Comparison of ENCODE assay signal across 15 mouse cellular contexts in genomic region chr17:34861704-34862415, GRCm38 (mm10). TPM values are rescaled to one million over a fixed set of nuclear protein-coding genes. Genes with fewer than 3 reads are reported as not detected.
A peak's percentile ranks its signal among the peaks of the same experiment; 100 is the strongest.
DNase-seq lines count a peak whose midpoint lies in the region; ATAC-seq and TF ChIP-seq lines count a peak whose summit lies in the region.
"Had no signal": no experiment of that assay in that cellular context is flagged by ENCODE, and none has a peak within 500 bp of the region (broad histone marks: within the 10 kb centered on the region; RNA-seq: fewer than 3 reads in every experiment).

No protein-coding gene starts in this region.

- TF ChIP-seq CTCF in liver, embryonic 14.5 days (IDR thresholded peaks at IDR 0.05; ENCODE audit: low read depth): no peak

- peaks cover 0 to 4% of the 10 kb centered on the region in 2 experiments; a peak in 1 of 4 replicates for H3K4me1 ChIP-seq in liver, embryonic 14.5 days (replicated peaks; ENCODE audit: control insufficient read depth in 2 of 2, insufficient read depth in 2 of 2, low read length in 1 of 2)
- H3K4me1 ChIP-seq in forebrain, embryonic 10.5 days: peaks cover 3% of the 10 kb centered on the region; the same call in 1 of the 2 replicates
- no peaks in the 10 kb centered on the region for H3K4me1 ChIP-seq in heart, embryonic 11.5 days (ENCODE audit: control insufficient read depth, insufficient read depth, low read length)
- H3K4me1 ChIP-seq: midbrain, embryonic 12.5 days; neural tube, embryonic 13.5 days had no signal

- H3K4me2 ChIP-seq in liver, embryonic 14.5 days (ENCODE audit: low read depth): peak overlapping the region; percentile 40
- H3K4me2 ChIP-seq in heart, embryonic 11.5 days: no peak overlapping the region
- H3K4me2 ChIP-seq: midbrain, embryonic 12.5 days; neural tube, embryonic 13.5 days had no signal

- no peak for TF ChIP-seq EP300 in liver, embryonic 14.5 days (IDR thresholded peaks at IDR 0.05; ENCODE audit: low read depth)

- 0 out of 2 replicates have a peak overlapping the region, but pooled peaks have one; percentile 3 for H3K9ac ChIP-seq in liver, embryonic 14.5 days (replicated peaks)
- no peak overlapping the region for H3K9ac ChIP-seq in heart, embryonic 11.5 days (ENCODE audit: low read depth, low read length)
- H3K9ac ChIP-seq: midbrain, embryonic 12.5 days; neural tube, embryonic 13.5 days had no signal

- no peak overlapping the region for H3K27ac ChIP-seq in liver, embryonic 14.5 days
- H3K27ac ChIP-seq in forebrain, embryonic 10.5 days: no peak overlapping the region
- no peak overlapping the region for H3K27ac ChIP-seq in heart, embryonic 11.5 days (ENCODE audit: low read depth, low read length)
- H3K27ac ChIP-seq: hindbrain, postnatal 0 days; midbrain, embryonic 12.5 days; neural tube, embryonic 13.5 days had no signal

- peak; percentile 47 for DNase-seq in adrenal gland, postnatal 14 days
- no peak for DNase-seq in adrenal gland, adult 18-20 months (ENCODE audit: low spot score in 2 of 2)
- DNase-seq in urinary bladder, postnatal 25 days (ENCODE audit: low spot score): peak; percentile 17
- DNase-seq in urinary bladder, adult 2 months (ENCODE audit: low spot score): no peak
- no peak for DNase-seq in liver, embryonic 14.5 days (ENCODE audit: low read depth in 3 of 3, low spot score in 3 of 3)
- DNase-seq in forebrain, embryonic 10.5 days (ENCODE audit: extremely low spot score, low spot score): no peak
- DNase-seq in layer of hippocampus, adult 18-20 months (ENCODE audit: low spot score in 2 of 2): no peak
- DNase-seq: right cerebral cortex, adult 18-20 months had no signal

- peak overlapping the region; percentile 33 to 42 for H3K4me3 ChIP-seq in liver, embryonic 14.5 days (ENCODE audit: insufficient read depth in 1 of 2, low read depth in 2 of 2, low read length in 2 of 2)
- H3K4me3 ChIP-seq in forebrain, embryonic 10.5 days: no peak overlapping the region
- H3K4me3 ChIP-seq in heart, embryonic 11.5 days (ENCODE audit: low read depth, low read length): no peak overlapping the region
- H3K4me3 ChIP-seq: midbrain, embryonic 12.5 days; neural tube, embryonic 13.5 days had no signal

- WGBS in liver, embryonic 14.5 days (ENCODE audit: insufficient replicate concordance): 46% methylated on average over 13 of the region's 13 CpGs
- 75% methylated on average over 13 of the region's 13 CpGs for WGBS in forebrain, embryonic 10.5 days
- WGBS in heart, embryonic 11.5 days (ENCODE audit: insufficient replicate concordance): 66% methylated on average over 13 of the region's 13 CpGs

- peak; percentile 65 for ATAC-seq in liver, embryonic 14.5 days (ENCODE audit: insufficient read depth)
- no peak for ATAC-seq in heart, embryonic 11.5 days (replicated peaks; ENCODE audit: insufficient number of reproducible peaks, low FRiP score, low TSS enrichment)
- ATAC-seq: hindbrain, postnatal 0 days had no signal

- H3K9me3 ChIP-seq in liver, embryonic 14.5 days (ENCODE audit: control insufficient read depth, low read length): no peaks in the 10 kb centered on the region
- no peaks in the 10 kb centered on the region for H3K9me3 ChIP-seq in forebrain, embryonic 10.5 days
- no peaks in the 10 kb centered on the region for H3K9me3 ChIP-seq in heart, embryonic 11.5 days (replicated peaks; ENCODE audit: control insufficient read depth, low read length)
- H3K9me3 ChIP-seq: midbrain, embryonic 12.5 days; neural tube, embryonic 13.5 days had no signal

- no peaks in the 10 kb centered on the region; the same call in 1 of the 2 replicates for H3K36me3 ChIP-seq in liver, embryonic 14.5 days (replicated peaks; ENCODE audit: control insufficient read depth, insufficient read depth, low read depth)
- H3K36me3 ChIP-seq in forebrain, embryonic 10.5 days (replicated peaks): peaks cover 13% of the 10 kb centered on the region
- H3K36me3 ChIP-seq in heart, embryonic 11.5 days (ENCODE audit: control insufficient read depth, insufficient read depth, low read length): no peaks in the 10 kb centered on the region

- no peaks in the 10 kb centered on the region for H3K27me3 ChIP-seq in liver, embryonic 14.5 days (ENCODE audit: control insufficient read depth, insufficient read depth, low read length)
- H3K27me3 ChIP-seq in forebrain, embryonic 10.5 days (ENCODE audit: poor library complexity, severe bottlenecking): no peaks in the 10 kb centered on the region
- H3K27me3 ChIP-seq in heart, embryonic 11.5 days (ENCODE audit: control insufficient read depth, insufficient read depth, low read length): peaks cover 9% of the 10 kb centered on the region
- H3K27me3 ChIP-seq: neural tube, embryonic 13.5 days had no signal

RNA-seq across cellular contexts. Expression of gene Cfb, which starts 0.5 kb away (rescaled TPM):
- 36.2 and 180 TPM in 2 replicates for total RNA-seq in adrenal gland, postnatal 14 days (2021)
- 10 to 100 TPM; 14.6 to 38.9 TPM for total RNA-seq in adrenal gland, adult 18-20 months (2021)
- 35.7 and 41.6 TPM in 2 replicates for polyA plus RNA-seq in urinary bladder, adult 2 months (2012; rRNA removed)
- polyA plus RNA-seq in liver, embryonic 14.5 days (2012; rRNA removed): 103 and 159 TPM in 2 replicates
- polyA plus RNA-seq in liver, embryonic 14.5 days (2014; fragmentation: Nextera tagmentation; extraction: Ambion mirVana): 138 and 146 TPM in 2 replicates
- polyA plus RNA-seq in forebrain, embryonic 10.5 days (2016; fragmentation: Nextera tagmentation; extraction: Ambion mirVana): 1.8 and 2.7 TPM in 2 replicates
- 0.65 and 2.5 TPM in 2 replicates for polyA plus RNA-seq in heart, embryonic 11.5 days (2014; fragmentation: Nextera tagmentation; extraction: Ambion mirVana)
- not detected for total RNA-seq in layer of hippocampus, adult 18-20 months (2021)

RNA-seq across cellular contexts. Expression of gene Nelfe, which starts 11.7 kb away (rescaled TPM):
- total RNA-seq in adrenal gland, postnatal 14 days (2021): 54.4 and 58.4 TPM in 2 replicates
- total RNA-seq in adrenal gland, adult 18-20 months (2021): 10 to 100 TPM; 46.1 to 54.5 TPM
- polyA plus RNA-seq in urinary bladder, adult 2 months (2012; rRNA removed): 50.4 and 50.6 TPM in 2 replicates
- polyA plus RNA-seq in liver, embryonic 14.5 days (2012; rRNA removed): 26.9 and 37.5 TPM in 2 replicates
- polyA plus RNA-seq in liver, embryonic 14.5 days (2014; fragmentation: Nextera tagmentation; extraction: Ambion mirVana): 42.7 and 49.2 TPM in 2 replicates
- polyA plus RNA-seq in forebrain, embryonic 10.5 days (2016; fragmentation: Nextera tagmentation; extraction: Ambion mirVana): 150 and 153 TPM in 2 replicates
- 89.9 and 96.8 TPM in 2 replicates for polyA plus RNA-seq in heart, embryonic 11.5 days (2014; fragmentation: Nextera tagmentation; extraction: Ambion mirVana)
- 10 to 100 TPM; 34.1 to 39.6 TPM for total RNA-seq in layer of hippocampus, adult 18-20 months (2021)

RNA-seq across cellular contexts. Expression of gene Skiv2l, which starts 11.8 kb away (rescaled TPM):
- total RNA-seq in adrenal gland, postnatal 14 days (2021): 55.0 and 60.0 TPM in 2 replicates
- total RNA-seq in adrenal gland, adult 18-20 months (2021): 10 to 100 TPM; 60.8 to 65.9 TPM
- polyA plus RNA-seq in urinary bladder, adult 2 months (2012; rRNA removed): 50.3 and 58.0 TPM in 2 replicates
- 21.4 and 22.3 TPM in 2 replicates for polyA plus RNA-seq in liver, embryonic 14.5 days (2012; rRNA removed)
- 15.0 and 20.2 TPM in 2 replicates for polyA plus RNA-seq in liver, embryonic 14.5 days (2014; fragmentation: Nextera tagmentation; extraction: Ambion mirVana)
- polyA plus RNA-seq in forebrain, embryonic 10.5 days (2016; fragmentation: Nextera tagmentation; extraction: Ambion mirVana): 58.0 and 58.3 TPM in 2 replicates
- 24.3 and 30.3 TPM in 2 replicates for polyA plus RNA-seq in heart, embryonic 11.5 days (2014; fragmentation: Nextera tagmentation; extraction: Ambion mirVana)
- total RNA-seq in layer of hippocampus, adult 18-20 months (2021): 10 to 100 TPM; 70.1 to 74.2 TPM

RNA-seq across cellular contexts. Expression of gene Zbtb12, which starts 17.4 kb away (rescaled TPM):
- 13.8 and 15.2 TPM in 2 replicates for total RNA-seq in adrenal gland, postnatal 14 days (2021)
- total RNA-seq in adrenal gland, adult 18-20 months (2021): 10 to 100 TPM in 1 of 2 experiments, 1 to 10 TPM in 1; 9.9 to 12.4 TPM
- 6.6 and 8.5 TPM in 2 replicates for polyA plus RNA-seq in urinary bladder, adult 2 months (2012; rRNA removed)
- 5.1 and 6.2 TPM in 2 replicates for polyA plus RNA-seq in liver, embryonic 14.5 days (2012; rRNA removed)
- 0.10 and 0.14 TPM in 2 replicates for polyA plus RNA-seq in liver, embryonic 14.5 days (2014; fragmentation: Nextera tagmentation; extraction: Ambion mirVana)
- polyA plus RNA-seq in forebrain, embryonic 10.5 days (2016; fragmentation: Nextera tagmentation; extraction: Ambion mirVana): 6.6 and 7.0 TPM in 2 replicates
- polyA plus RNA-seq in heart, embryonic 11.5 days (2014; fragmentation: Nextera tagmentation; extraction: Ambion mirVana): 0.52 and 0.59 TPM in 2 replicates
- total RNA-seq in layer of hippocampus, adult 18-20 months (2021): 1 to 10 TPM; 8.6 to 8.8 TPM

RNA-seq across cellular contexts. Expression of gene Gm20547, which starts 20.0 kb away (rescaled TPM):
- total RNA-seq in adrenal gland, postnatal 14 days (2021): not detected in 2 replicates
- total RNA-seq in adrenal gland, adult 18-20 months (2021): under 1 TPM in 1 of 2 experiments, not detected in 1; 0.19 TPM
- 0.04 TPM in 1 of 2 replicates, not detected in the other for polyA plus RNA-seq in urinary bladder, adult 2 months (2012; rRNA removed)
- 0.02 TPM in 2 replicates for polyA plus RNA-seq in liver, embryonic 14.5 days (2012; rRNA removed)
- not detected in 2 replicates for polyA plus RNA-seq in liver, embryonic 14.5 days (2014; fragmentation: Nextera tagmentation; extraction: Ambion mirVana)
- polyA plus RNA-seq in forebrain, embryonic 10.5 days (2016; fragmentation: Nextera tagmentation; extraction: Ambion mirVana): 0.05 and 0.11 TPM in 2 replicates
- not detected in 2 replicates for polyA plus RNA-seq in heart, embryonic 11.5 days (2014; fragmentation: Nextera tagmentation; extraction: Ambion mirVana)
- total RNA-seq in layer of hippocampus, adult 18-20 months (2021): under 1 TPM in 1 of 2 experiments, not detected in 1; 0.10 TPM
- total RNA-seq: hindbrain, postnatal 0 days; left cerebral cortex, postnatal 25 days had no signal
- polyA plus RNA-seq: embryonic facial prominence, embryonic 11.5 days; heart, embryonic 14.5 days; hindbrain, postnatal 0 days; midbrain, embryonic 12.5 days; neural tube, embryonic 13.5 days had no signal

Comparison
In these comparisons a context has a peak if more than half of its experiments do, and no peak if none do; other contexts are left out.
1. DNase-seq: peak in adrenal gland, postnatal 14 days (single experiment) and urinary bladder, postnatal 25 days (single experiment); none in adrenal gland, adult 18-20 months (0 of 2), urinary bladder, adult 2 months (single experiment), liver, embryonic 14.5 days (0 of 3), forebrain, embryonic 10.5 days (single experiment) and layer of hippocampus, adult 18-20 months (0 of 2).
2. H3K4me3 ChIP-seq: peak in liver, embryonic 14.5 days (2 of 2); none in forebrain, embryonic 10.5 days (single experiment) and heart, embryonic 11.5 days (single experiment).
3. RNA of gene Cfb, which starts 0.5 kb away (polyA plus RNA-seq): 103 to 159 TPM in liver, embryonic 14.5 days and 35.7 to 41.6 TPM in urinary bladder, adult 2 months; 1.8 to 2.7 TPM in forebrain, embryonic 10.5 days and 0.65 to 2.5 TPM in heart, embryonic 11.5 days; every median in the first group is over 10 times any median in the second.